Mouse (Mus musculus) small intestine, adult 10 weeks (tissue): ENCODE data around the gene Pfn3. TPM values are rescaled to one million over a fixed set of nuclear protein-coding genes. Genes with fewer than 3 reads are reported as not detected.

Experiments
- polyA plus RNA-seq: library from polyadenylated mRNA; stranded (reverse); fragments of 350-450 nt; fragmentation: Illumina TruSeq; extraction: RNeasy Lipid Tissue Mini Kit (QIAGEN cat#74804); gene quantifications from one replicate; pipeline ENCODE4 v1.2.3, GENCODE M21; 2014; ENCODE audit warnings: low replicate concordance

The Pfn3 gene
- polyA plus RNA-seq, result not detected

DNA sequence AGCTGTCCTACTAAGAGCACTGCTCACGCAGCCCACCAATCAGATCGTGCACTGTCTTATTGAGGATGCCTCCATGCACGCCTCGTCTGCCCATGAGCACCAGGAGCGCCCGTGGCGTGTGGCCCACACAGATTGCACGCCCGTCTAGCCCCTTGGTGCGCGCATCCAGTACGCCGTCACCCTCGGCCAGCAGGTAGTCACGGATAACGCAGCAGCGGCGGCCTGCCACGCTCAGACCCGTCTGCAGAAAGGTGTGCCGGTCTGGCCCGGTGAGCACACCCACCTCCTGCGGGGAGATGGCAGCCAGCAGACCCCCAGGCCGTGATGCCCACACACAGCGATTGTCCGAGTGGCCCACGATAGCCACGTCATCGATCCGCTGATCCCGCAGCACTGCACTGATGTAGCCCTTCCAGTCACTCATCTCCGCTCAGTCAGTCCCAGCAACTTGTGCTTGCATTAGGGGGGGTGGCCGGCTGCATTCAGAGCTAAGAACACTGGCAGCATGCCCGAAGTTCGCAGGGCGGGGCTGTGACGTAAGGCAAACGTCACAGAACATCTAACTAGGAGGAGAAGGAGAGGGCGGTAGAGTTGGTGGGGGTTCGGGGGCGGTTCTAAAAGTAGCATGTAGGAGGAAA lies at the start of gene Pfn3:
Gene Pfn3, minus strand, starts transcription at position 490 of the 638 bp plus-strand sequence.

DNA sequence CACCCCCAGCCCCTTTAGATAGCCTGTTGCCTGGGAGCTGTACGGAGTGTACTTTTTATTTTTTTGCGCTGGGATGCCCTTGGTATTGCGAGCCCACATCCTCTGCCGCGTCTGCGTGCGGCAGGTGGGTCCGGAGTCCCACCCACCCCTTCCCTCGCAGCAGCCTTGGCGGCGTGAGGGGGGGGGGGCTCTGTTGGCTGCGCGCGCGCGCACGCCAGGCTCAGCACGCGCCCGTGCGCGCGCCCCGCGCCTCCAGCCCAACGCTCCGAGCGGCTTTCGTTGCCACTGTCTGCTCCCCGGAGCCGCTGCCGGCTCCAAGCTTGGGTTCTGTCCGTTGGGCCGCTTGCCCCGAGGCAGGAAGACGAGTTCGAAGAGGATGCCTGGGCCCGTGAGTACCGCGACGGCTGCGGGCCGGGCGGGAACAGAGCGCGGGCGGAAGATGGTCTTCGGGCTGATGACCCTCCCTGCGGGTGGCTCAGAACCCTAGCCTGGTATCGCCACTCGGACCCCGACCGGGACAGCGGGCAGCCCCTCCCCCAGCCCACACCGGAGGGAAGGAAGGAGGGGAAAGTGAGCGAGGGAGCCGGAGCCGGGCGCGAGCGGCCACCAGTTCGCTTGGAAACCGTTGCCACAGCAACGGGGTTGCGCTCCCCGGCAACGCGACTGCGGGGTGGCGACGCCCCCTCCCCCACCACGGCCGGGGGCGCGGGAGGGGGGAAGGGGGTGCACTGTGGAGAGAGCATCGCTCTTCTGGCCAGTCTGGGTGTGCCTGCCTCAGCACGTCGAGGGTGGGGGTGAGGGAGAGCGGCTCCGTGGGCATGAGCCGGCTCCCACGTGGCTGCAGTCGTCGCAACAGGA lies 49.2 kb upstream of the Pfn3 start, which contains the start of gene Prr7:
Gene Prr7, plus strand, starts transcription at position 241 of the 858 bp plus-strand sequence.

DNA sequence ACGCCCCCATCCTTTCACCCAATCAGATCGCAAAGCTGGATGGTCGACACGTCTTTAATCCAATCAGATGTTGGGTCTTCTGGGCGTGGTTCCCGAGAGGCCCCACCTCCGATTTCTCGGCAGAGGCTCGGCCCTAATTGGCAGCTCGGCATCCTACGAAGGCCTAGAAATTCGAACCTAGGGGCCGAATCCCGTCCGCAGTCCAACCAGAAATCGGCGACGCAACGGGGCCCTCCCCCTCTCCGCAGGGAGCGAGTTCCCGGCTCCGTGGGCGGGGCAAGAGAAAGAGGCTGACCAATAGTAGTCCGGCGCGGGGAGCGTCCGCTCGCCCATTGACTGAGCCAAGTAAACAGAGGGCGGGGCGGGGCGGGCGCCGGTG lies 29.9 kb upstream of the Pfn3 start, which contains the start of gene Grk6:
Gene Grk6, plus strand, starts transcription at position 136 of the 379 bp plus-strand sequence.

DNA sequence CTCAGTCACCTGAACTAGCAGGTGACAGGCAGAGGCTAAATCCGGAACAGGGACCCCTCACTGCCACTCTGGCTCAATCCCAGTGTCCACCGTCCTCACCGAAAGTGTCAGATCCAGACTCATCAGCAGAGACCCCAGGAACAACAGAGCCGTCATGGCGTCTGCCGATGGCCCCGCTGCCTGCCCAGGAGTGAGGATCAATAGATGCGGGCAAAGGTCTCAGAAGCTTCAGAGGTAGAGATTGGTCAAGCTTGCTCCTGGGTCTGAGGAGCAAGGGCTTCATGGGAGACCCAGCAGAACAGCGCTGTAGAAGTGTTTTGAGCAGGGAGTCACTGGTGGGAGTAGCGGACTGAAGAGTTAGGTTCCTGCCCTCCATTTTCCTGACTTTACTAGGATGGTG lies 11.6 kb upstream of the Pfn3 start, which contains the start of gene F12:
Gene F12, minus strand, starts transcription at position 181 of the 400 bp plus-strand sequence.

DNA sequence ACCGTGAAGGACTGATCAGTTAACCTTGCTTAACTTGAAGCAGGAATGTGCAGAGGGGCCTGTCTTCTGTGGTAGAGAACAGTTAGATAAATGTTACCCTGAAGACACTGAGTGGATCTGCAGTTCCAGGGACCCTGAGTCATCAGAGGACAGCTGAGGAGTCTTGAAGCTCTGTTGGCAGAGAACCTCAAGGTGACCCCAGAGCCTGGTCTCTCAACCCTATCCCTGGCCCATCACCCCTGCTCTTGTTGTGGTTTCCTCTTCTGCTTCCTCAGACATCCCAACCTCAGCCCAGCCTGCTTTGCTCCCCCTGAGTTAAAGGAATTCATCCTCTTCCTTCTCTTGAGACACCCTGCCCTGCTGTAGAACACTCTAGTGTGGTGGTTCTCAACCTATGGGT lies 16.9 kb downstream of the Pfn3 start, which contains the start of gene Slc34a1:
Gene Slc34a1, plus strand, starts transcription at position 100 of the 400 bp plus-strand sequence.

DNA sequence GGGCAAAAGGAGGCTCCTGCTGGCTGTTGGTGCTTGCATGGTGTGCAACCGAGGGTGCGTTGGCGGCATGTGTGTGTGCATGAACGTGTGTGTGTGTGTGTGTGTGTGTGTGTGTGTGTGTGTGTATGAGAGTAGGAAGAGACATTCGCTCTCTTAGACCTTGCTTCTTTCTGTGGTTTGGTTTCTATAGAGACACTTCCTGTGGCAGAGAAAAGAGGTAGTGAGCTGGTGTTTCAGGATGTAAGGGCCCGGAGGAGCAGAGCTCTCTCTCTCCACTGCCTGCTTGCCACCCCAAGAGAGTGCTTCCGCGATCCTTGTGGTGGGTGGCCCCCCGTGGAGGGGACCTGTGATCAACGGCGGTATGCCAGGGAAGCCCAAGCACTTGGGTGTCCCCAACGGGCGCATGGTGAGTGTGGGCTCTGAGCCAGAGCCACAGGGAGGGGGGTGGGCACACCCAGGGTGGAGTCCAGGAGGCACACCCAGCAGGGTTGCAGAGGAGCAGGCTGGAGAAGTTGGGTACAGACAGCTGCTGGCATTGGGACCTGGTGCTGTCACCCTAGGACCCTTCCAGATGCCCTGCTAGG lies 45.4 kb downstream of the Pfn3 start, which contains the start of gene Rgs14:
Gene Rgs14, plus strand, starts transcription at position 202 of the 584 bp plus-strand sequence.

Other genes starting within 250 kb of the Pfn3 start
- 67.2 TPM for gene Nsd1, start 205.4 kb downstream of the Pfn3 start, polyA plus RNA-seq
- gene Prelid1, start 94.7 kb downstream of the Pfn3 start, polyA plus RNA-seq, result 12.0 TPM
- gene Rab24, start 93.3 kb downstream of the Pfn3 start, polyA plus RNA-seq, result 13.8 TPM
- 0.30 TPM for gene Mxd3, start 85.4 kb downstream of the Pfn3 start, polyA plus RNA-seq
- 30.2 TPM for gene Lman2, start 52.4 kb downstream of the Pfn3 start, polyA plus RNA-seq
- not detected for gene Rgs14, start 45.5 kb downstream of the Pfn3 start, polyA plus RNA-seq
- not detected for gene Slc34a1, start 17.0 kb downstream of the Pfn3 start, polyA plus RNA-seq
- gene F12, start 11.6 kb upstream of the Pfn3 start, polyA plus RNA-seq, result not detected
- gene Grk6, start 29.8 kb upstream of the Pfn3 start, polyA plus RNA-seq, result 3.2 TPM
- gene Prr7, start 49.0 kb upstream of the Pfn3 start, polyA plus RNA-seq, result not detected
- 0.26 TPM for gene Dbn1, start 72.9 kb upstream of the Pfn3 start, polyA plus RNA-seq
- 0.26 TPM for gene Pdlim7, start 98.4 kb upstream of the Pfn3 start, polyA plus RNA-seq
- 0.19 TPM for gene Dok3, start 114.1 kb upstream of the Pfn3 start, polyA plus RNA-seq
- gene Ddx41, start 121.4 kb upstream of the Pfn3 start, polyA plus RNA-seq, result 1.0 TPM
- 3.7 TPM for gene Fam193b, start 155.9 kb upstream of the Pfn3 start, polyA plus RNA-seq
- gene Tmed9, start 158.5 kb upstream of the Pfn3 start, polyA plus RNA-seq, result 22.9 TPM
- 1.4 TPM for gene B4galt7, start 184.7 kb upstream of the Pfn3 start, polyA plus RNA-seq
- 48.8 TPM for gene Caml, start 207.8 kb upstream of the Pfn3 start, polyA plus RNA-seq
- gene Ddx46, start 219.8 kb upstream of the Pfn3 start, polyA plus RNA-seq, result 63.4 TPM